Mouse (Mus musculus) brown adipose tissue, adult 24 weeks (tissue): ENCODE data around the gene Adgre5. TPM values are rescaled to one million over a fixed set of nuclear protein-coding genes. Genes with fewer than 3 reads are reported as not detected.
A peak's percentile ranks its signal among the peaks of the same experiment; 100 is the strongest.

Experiments
- H3K27ac ChIP-seq: fragments of 200-500 bp; replicated peaks from 2 replicates; pipeline ENCODE4 v1.5.1; 2012; ENCODE audit warnings: low read depth, mild to moderate bottlenecking, low read length
- H3K4me1 ChIP-seq: fragments of 200-500 bp; 2 replicates; pipeline ENCODE4 v1.6.1; 2012; ENCODE audit warnings: low read length, mixed read lengths; ENCODE audit not compliant: control insufficient read depth, insufficient read depth, insufficient read length
- H3K4me3 ChIP-seq: fragments of 200-500 bp; 2 replicates; pipeline ENCODE4 v1.5.1; 2012; ENCODE audit warnings: low read depth, mild to moderate bottlenecking, low read length, moderate library complexity; ENCODE audit not compliant: insufficient read depth
- polyA plus RNA-seq: library from polyadenylated mRNA; stranded (reverse); fragments of >200 nt; gene quantifications from 2 replicates; pipeline ENCODE4 v1.2.4, GENCODE M21; 2012; ENCODE audit not compliant: missing spikeins, insufficient read depth, insufficient read length

Adgre5 gene
- polyA plus RNA-seq, 1 experiment, result 34.2 TPM

- H3K27ac ChIP-seq, result no peak overlapping the region
These were observed 21.4 kb downstream of the Adgre5 start for GRCm38 (mm10) chr8:83719693-83720092.

GRCm38 (mm10) chr8:83719048-83719447 lies 22.1 kb downstream of the Adgre5 start:
- Histone ChIP-seq H3K4me3 (no peak overlapping the region), H3K27ac (no peak overlapping the region), H3K4me1 (peaks cover 3% of the 10 kb centered on the region; the same call in 1 of the 2 replicates)

More at GRCm38 (mm10) chr8:83719693-83720092, 21.4 kb downstream of the Adgre5 start:
- no peak overlapping the region for H3K4me3 ChIP-seq
- H3K4me1 ChIP-seq, result peaks cover 3% of the 10 kb centered on the region; the same call in 1 of the 2 replicates

DNA sequence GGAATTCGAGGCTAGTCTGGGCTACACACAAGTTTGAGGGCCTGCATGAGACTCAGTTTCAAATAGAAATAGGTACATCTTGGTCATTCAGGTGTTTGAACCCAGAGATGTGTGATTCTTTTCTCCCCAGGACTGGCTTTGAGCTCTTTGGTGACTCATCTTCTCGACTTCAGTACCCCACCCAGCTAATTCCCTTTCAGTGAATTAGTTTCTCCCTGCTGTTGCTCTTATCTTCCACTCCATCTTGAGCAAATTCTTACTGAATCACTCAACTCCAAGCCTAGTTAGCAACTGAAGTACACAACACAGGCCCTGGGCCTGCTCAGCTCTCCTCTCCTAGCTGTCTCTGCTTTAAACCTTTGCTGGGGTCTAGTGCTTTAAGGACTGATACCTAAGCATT lies 24.6 kb downstream of the Adgre5 start:
- Histone ChIP-seq H3K27ac (no peak overlapping the region), H3K4me1 (peaks cover 3% of the 10 kb centered on the region; the same call in 1 of the 2 replicates), H3K4me3 (0 out of 2 replicates have a peak overlapping the region, but pooled peaks have one; percentile 4)

- Histone ChIP-seq H3K4me3 (peak overlapping the region; percentile 77), H3K27ac (peak overlapping the region; percentile 60), H3K4me1 (peaks cover 3% of the 10 kb centered on the region; the same call in 1 of the 2 replicates)
These were observed 25.4 kb downstream of the Adgre5 start for GRCm38 (mm10) chr8:83715771-83716170.

GRCm38 (mm10) chr8:83715031-83715690 lies 26.0 kb downstream of the Adgre5 start, which contains the start of gene Ddx39:
Gene Ddx39 (plus strand): TSS chr8:83715177.
- Histone ChIP-seq H3K4me1 (peaks cover 3% of the 10 kb centered on the region; the same call in 1 of the 2 replicates), H3K4me3 (peak within 1 kb of the TSS; percentile 77), H3K27ac (peak within 1 kb of the TSS; percentile 76)

DNA sequence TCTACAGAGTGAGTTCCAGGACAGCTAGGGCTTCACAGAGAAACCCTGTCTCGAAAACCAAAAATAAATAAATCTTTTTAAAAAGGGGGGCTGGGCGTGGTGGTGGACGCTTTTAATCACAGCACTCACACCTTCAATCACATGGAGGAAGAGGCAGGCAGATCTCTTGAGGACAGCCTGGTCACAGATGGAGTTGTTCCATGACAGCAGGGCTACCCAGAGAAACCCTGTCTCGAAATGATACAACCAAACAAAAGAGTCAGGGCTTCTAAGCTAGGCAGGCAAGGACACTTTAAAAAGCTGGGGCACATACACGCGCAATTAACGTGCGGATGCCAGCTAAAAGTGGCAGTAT lies 26.5 kb downstream of the Adgre5 start:
- Histone ChIP-seq H3K4me1 (peaks cover 3% of the 10 kb centered on the region; the same call in 1 of the 2 replicates), H3K27ac (peak overlapping the region; percentile 76), H3K4me3 (peak overlapping the region; percentile 36)

GRCm38 (mm10) chr8:83707554-83707953 lies 33.6 kb downstream of the Adgre5 start:
- no peak overlapping the region for H3K4me3 ChIP-seq
- H3K27ac ChIP-seq, result no peak overlapping the region
- no peaks in the 10 kb centered on the region for H3K4me1 ChIP-seq

- no peak overlapping the region for H3K4me3 ChIP-seq
- no peak overlapping the region for H3K27ac ChIP-seq
- no peaks in the 10 kb centered on the region for H3K4me1 ChIP-seq
These were observed 34.7 kb downstream of the Adgre5 start for GRCm38 (mm10) chr8:83706411-83706810.

DNA sequence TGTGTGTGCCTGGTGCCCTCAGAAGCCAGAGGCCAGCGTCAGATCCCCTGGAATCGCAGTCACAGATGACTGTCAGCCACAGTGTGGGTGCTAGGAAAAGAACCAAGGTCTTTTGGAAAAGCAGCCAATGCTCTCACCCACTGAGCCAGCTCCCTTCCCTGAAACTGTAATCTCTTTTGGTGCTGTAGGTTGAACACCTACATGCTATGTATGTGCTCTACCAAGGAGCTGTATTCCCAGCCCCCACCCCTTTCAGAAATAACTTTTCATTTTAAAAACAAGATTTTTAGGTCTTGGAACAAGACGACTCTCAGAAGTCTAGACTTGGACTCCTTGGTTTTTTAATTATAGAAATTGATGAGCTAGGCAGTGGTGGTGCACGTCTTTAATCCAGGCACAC lies 37.7 kb downstream of the Adgre5 start:
- no peaks in the 10 kb centered on the region; the same call in 1 of the 2 replicates for H3K4me1 ChIP-seq

DNA sequence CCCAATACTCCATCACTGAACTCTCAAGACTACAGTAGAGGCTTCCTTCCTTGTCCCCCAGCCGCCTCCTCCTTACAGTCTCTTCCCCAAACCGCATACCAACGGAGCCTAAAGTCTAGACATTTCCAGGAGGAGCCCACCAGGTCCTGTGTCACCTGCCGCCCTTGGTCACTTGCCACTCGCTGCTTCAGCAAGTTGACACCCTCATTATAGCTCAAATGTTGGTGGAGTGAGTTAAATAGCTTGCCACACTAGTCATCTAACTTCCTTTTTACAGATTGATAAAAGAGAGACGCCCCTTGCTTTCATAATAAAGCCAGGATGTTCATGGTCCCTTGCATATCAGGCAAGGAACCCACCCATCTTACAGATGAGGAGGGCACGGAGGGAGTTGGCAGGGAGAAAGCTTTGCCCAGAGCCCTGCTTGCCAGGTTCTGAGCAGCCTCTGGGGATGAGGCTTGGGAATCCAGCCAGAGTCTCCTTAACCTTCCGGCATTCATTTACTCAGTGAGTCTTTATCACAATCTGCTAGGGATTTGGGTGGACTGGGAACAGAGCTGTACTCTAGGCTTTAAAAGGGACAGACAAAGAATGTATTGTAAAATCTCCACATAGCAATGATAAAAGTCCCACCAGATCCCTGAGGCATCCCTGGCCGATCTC lies 40.6 kb downstream of the Adgre5 start:
- no peak overlapping the region for H3K4me3 ChIP-seq
- H3K4me1 ChIP-seq, result peaks cover 9% of the 10 kb centered on the region
- no peak overlapping the region for H3K27ac ChIP-seq

More for the DNA sequence above, 37.7 kb downstream of the Adgre5 start:
- Histone ChIP-seq H3K27ac (no peak overlapping the region), H3K4me3 (no peak overlapping the region)

DNA sequence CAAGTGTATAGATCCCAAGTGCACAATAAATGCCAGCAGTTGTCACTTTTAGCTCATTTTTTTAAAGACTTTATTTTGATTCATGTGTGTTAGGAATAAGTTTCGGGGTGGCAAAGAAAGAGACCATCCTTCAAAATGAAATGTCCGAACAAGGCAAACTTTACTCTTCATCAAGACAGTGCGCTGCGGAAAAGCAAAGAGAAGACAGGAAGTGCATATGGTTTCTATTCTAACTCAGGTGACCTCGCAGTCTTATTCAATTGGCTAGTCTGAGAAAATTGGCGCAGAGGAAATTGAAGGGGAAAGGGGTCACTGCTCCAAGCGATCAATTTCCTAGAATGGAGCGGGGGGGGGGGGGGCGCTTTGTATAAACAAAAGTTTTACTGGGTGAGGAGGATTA lies 41.6 kb downstream of the Adgre5 start:
- peak overlapping the region; percentile 56 for H3K27ac ChIP-seq
- H3K4me1 ChIP-seq, result peaks cover 19% of the 10 kb centered on the region
- H3K4me3 ChIP-seq, result peak overlapping the region; percentile 95

DNA sequence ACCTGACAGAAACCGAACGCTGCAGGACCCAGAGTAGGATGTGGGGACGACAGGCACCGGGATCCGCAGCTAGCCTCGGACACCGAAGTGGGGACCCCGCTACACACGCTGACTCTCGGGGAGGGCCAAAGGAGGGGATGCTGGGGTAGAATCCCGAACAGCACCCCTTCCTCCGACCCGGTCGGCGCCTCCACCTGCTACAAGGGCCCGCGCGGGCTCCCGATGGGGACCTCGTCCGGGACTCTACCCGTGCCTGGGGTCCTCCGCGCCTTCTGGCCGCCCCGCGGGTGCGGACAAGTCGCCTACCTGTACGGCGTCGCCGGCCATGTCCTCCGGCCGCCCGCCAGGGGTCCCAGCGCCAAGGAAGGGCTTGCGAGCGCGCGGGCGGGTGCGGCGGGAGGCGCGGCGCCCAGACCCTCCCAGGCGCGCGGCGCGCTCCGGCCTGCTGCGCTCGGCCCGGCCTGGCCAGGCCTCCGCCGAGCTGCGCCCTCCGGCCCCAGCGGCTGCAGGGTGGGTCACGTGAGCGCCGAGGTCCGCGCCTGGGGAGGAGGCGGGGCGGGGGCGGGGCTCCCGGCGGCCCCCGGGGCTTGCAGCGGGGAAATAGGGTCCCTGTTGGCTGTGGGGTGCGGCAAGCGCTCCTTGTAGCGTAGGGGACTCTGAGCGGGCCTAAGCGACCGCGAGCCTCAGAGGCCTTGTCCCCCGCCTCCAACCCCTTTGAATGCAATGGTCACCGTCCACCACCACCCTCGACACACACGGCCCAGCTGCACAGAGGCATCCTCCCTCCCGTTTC lies 42.3 kb downstream of the Adgre5 start, which contains the start of gene Pkn1:
Gene Pkn1, minus strand, starts transcription at position 519 of the 793 bp plus-strand sequence.
- peak within 1 kb of the TSS; percentile 92 for H3K27ac ChIP-seq
- H3K4me1 ChIP-seq, result peaks cover 26% of the 10 kb centered on the region
- peak within 1 kb of the TSS; percentile 95 for H3K4me3 ChIP-seq

- Histone ChIP-seq H3K4me1 (peaks cover 32% of the 10 kb centered on the region), H3K4me3 (peak overlapping the region; percentile 95), H3K27ac (peak overlapping the region; percentile 92)
These were observed 42.9 kb downstream of the Adgre5 start for GRCm38 (mm10) chr8:83698291-83698660.

DNA sequence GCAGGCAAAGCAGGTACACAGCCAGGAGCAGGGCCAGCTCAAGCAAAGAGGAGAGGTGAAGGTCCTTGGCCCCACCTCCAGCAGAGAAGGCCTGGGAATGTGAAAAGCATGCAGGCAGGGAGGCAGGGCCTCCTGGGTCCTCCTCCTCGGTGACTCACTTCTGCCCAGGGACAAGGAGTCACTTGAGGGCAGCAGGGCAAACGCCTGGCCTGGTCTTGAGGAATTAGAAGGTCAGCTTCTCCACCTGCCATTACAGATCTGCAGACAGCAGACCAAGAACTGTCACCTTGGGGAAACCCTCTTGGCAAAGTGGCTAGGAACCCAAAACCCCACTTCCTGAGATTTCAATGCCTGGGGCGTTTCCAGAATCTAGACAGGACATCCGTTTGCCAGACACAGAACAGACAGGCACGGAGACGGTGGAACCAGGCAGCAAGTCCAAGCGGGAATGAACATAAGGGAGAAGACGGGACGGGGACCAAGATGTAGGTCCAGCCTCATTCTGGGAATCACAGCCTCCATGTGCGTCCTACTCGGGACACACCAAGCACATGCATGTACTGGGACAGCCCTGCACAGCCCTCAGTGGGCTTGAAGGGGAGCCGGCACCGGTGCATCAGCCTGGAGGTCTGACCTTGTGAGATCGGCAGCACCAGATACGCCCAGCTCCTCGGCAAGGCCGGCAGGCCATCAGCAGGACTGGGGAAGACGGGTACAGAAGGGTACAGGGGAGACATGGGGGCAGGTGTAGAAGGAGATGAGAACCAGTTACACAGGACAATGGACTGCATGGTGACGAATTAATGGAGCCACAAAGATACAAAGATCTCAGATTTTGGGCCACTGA lies 43.5 kb downstream of the Adgre5 start:
- peak overlapping the region; percentile 95 for H3K4me3 ChIP-seq
- peak overlapping the region; percentile 92 for H3K27ac ChIP-seq
- peaks cover 35% of the 10 kb centered on the region for H3K4me1 ChIP-seq
